Mouse (Mus musculus) MEL (cell line): ENCODE results near the gene Txnrd2. TPM values are rescaled to one million over a fixed set of nuclear protein-coding genes. Genes with fewer than 3 reads are reported as not detected.

Experiments used
- DNase-seq: peaks from one replicate; pipeline ENCODE4 v3.0.0; 2011; ENCODE audit warnings: low read depth, low spot score
- H3K27ac ChIP-seq: 2 replicates; pipeline ENCODE4 v1.5.1; 2012; ENCODE audit warnings: low read depth, mild to moderate bottlenecking, control low read depth, low read length, moderate library complexity; ENCODE audit not compliant: control insufficient read depth
- H3K27me3 ChIP-seq, 2 experiments: fragments of 150-350 bp in 1 of 2; sonication (generic) in 1 of 2; 2 replicates each; pipeline ENCODE4 v1.6.1; 2012; ENCODE audit warnings: low read length in 2 of 2, mild to moderate bottlenecking in 2 of 2, improper control_type of control experiment in 1 of 2, moderate library complexity in 1 of 2; ENCODE audit not compliant: insufficient read depth in 2 of 2, control insufficient read depth in 1 of 2
- H3K36me3 ChIP-seq, 2 experiments: 2 replicates each; pipeline ENCODE4 v1.6.1; 2012 to 2014; ENCODE audit warnings: low read length in 2 of 2, improper control_type of control experiment in 1 of 2, inconsistent platforms in 1 of 2, mild to moderate bottlenecking in 1 of 2; ENCODE audit not compliant: insufficient read depth in 2 of 2, control insufficient read depth in 1 of 2
- H3K4me1 ChIP-seq, 2 experiments: fragments of 150-350 bp in 1 of 2; sonication (generic) in 1 of 2; 2 replicates each; pipeline ENCODE4 v1.6.1; 2012; ENCODE audit warnings: low read length in 2 of 2, improper control_type of control experiment in 1 of 2, mild to moderate bottlenecking in 1 of 2; ENCODE audit not compliant: insufficient read depth in 2 of 2, control insufficient read depth in 1 of 2
- H3K4me3 ChIP-seq, 2 experiments: fragments of 150-350 bp in 1 of 2; sonication (generic) in 1 of 2; 2 replicates each; pipeline ENCODE4 v1.5.1; 2012; ENCODE audit warnings: low read depth in 2 of 2, low read length in 2 of 2, mild to moderate bottlenecking in 2 of 2, moderate library complexity in 2 of 2, control low read depth in 1 of 2, improper control_type of control experiment in 1 of 2; ENCODE audit not compliant: control insufficient read depth in 1 of 2, insufficient read depth in 1 of 2
- H3K79me2 ChIP-seq: 2 replicates; pipeline ENCODE4 v1.6.1; 2012; ENCODE audit warnings: mild to moderate bottlenecking, low read length, moderate library complexity; ENCODE audit not compliant: control insufficient read depth, poor library complexity, insufficient read depth
- H3K9ac ChIP-seq: 2 replicates; pipeline ENCODE4 v1.6.1; 2012; ENCODE audit warnings: low read depth, mild to moderate bottlenecking, control low read depth, low read length, moderate library complexity; ENCODE audit not compliant: control insufficient read depth, poor library complexity, severe bottlenecking
- H3K9me3 ChIP-seq: fragments of 150-350 bp; sonication (generic); replicated peaks from 2 replicates; pipeline ENCODE4 v1.6.1; 2012; ENCODE audit warnings: mild to moderate bottlenecking, low read length, improper control_type of control experiment, moderate library complexity; ENCODE audit not compliant: insufficient read depth
- BHLHE40 ChIP-seq: IDR thresholded peaks from 2 replicates; pipeline ENCODE4 v1.6.1; 2012; ENCODE audit warnings: low read depth, mild to moderate bottlenecking, inconsistent platforms, low read length, improper control_type of control experiment, borderline replicate concordance
- CHD2 ChIP-seq: IDR thresholded peaks from 2 replicates; pipeline ENCODE4 v1.6.1; 2011; ENCODE audit warnings: low read length, improper control_type of control experiment
- E2F4 ChIP-seq: IDR thresholded peaks from 2 replicates; pipeline ENCODE4 v1.6.1; 2011; ENCODE audit warnings: low read depth, low read length, improper control_type of control experiment, borderline replicate concordance
- ELF1 ChIP-seq: IDR thresholded peaks from 2 replicates; pipeline ENCODE4 v1.6.1; 2014; ENCODE audit warnings: low read depth, mild to moderate bottlenecking, inconsistent platforms, low read length, improper control_type of control experiment, moderate library complexity
- EP300 ChIP-seq, 2 experiments: IDR thresholded peaks; 2 replicates each; pipeline ENCODE4 v1.6.1; 2011; ENCODE audit warnings: improper control_type of control experiment in 2 of 2, low read length in 2 of 2, low read depth in 1 of 2, mild to moderate bottlenecking in 1 of 2
- GABPA ChIP-seq: IDR thresholded peaks from 2 replicates; pipeline ENCODE4 v1.6.1; 2012; ENCODE audit warnings: low read depth, mild to moderate bottlenecking, inconsistent platforms, low read length, improper control_type of control experiment, moderate library complexity
- GATA1 ChIP-seq: IDR thresholded peaks from 2 replicates; pipeline ENCODE4 v1.6.1; 2011; ENCODE audit warnings: low read depth, low read length, improper control_type of control experiment
- HCFC1 ChIP-seq: IDR thresholded peaks from 2 replicates; pipeline ENCODE4 v1.6.1; 2012; ENCODE audit warnings: low read depth, mild to moderate bottlenecking, inconsistent platforms, low read length, improper control_type of control experiment, moderate library complexity
- MAFK ChIP-seq: IDR thresholded peaks from 2 replicates; pipeline ENCODE4 v1.6.1; 2011; ENCODE audit warnings: low read depth, mild to moderate bottlenecking, low read length, improper control_type of control experiment, borderline replicate concordance
- MAX ChIP-seq: IDR thresholded peaks from 2 replicates; pipeline ENCODE4 v1.6.1; 2011; ENCODE audit warnings: low read length, improper control_type of control experiment
- MAZ ChIP-seq: IDR thresholded peaks from 2 replicates; pipeline ENCODE4 v1.6.1; 2012; ENCODE audit warnings: low read depth, mild to moderate bottlenecking, inconsistent platforms, low read length, improper control_type of control experiment
- MXI1 ChIP-seq: IDR thresholded peaks from 2 replicates; pipeline ENCODE4 v1.6.1; 2011; ENCODE audit warnings: mild to moderate bottlenecking, low read depth, low read length, improper control_type of control experiment
- MYC ChIP-seq: IDR thresholded peaks from 2 replicates; pipeline ENCODE4 v1.6.1; 2011; ENCODE audit warnings: low read depth, mild to moderate bottlenecking, low read length, improper control_type of control experiment, moderate library complexity
- NELFE ChIP-seq: IDR thresholded peaks from 2 replicates; pipeline ENCODE4 v1.6.1; 2011; ENCODE audit warnings: low read depth, low read length, improper control_type of control experiment
- NRF1 ChIP-seq: IDR thresholded peaks from 2 replicates; pipeline ENCODE4 v1.6.1; 2014; ENCODE audit warnings: low read depth, mild to moderate bottlenecking, inconsistent platforms, low read length, improper control_type of control experiment, moderate library complexity; ENCODE audit not compliant: poor library complexity, insufficient read depth, severe bottlenecking
- POLR2AphosphoS2 ChIP-seq: IDR thresholded peaks from 2 replicates; pipeline ENCODE4 v1.6.1; 2011; ENCODE audit warnings: low read length, improper control_type of control experiment
- POLR2AphosphoS5 ChIP-seq: IDR thresholded peaks from 2 replicates; pipeline ENCODE4 v1.6.1; 2012; ENCODE audit warnings: low read depth, borderline replicate concordance, mild to moderate bottlenecking, inconsistent platforms, low read length, moderate library complexity, mixed read lengths
- RCOR1 ChIP-seq: IDR thresholded peaks from 2 replicates; pipeline ENCODE4 v1.6.1; 2012; ENCODE audit warnings: low read depth, mild to moderate bottlenecking, inconsistent platforms, low read length, improper control_type of control experiment
- SIN3A ChIP-seq: IDR thresholded peaks from 2 replicates; pipeline ENCODE4 v1.6.1; 2012; ENCODE audit warnings: low read length, improper control_type of control experiment, inconsistent platforms
- TAL1 ChIP-seq: IDR thresholded peaks from 2 replicates; pipeline ENCODE4 v1.6.1; 2012; ENCODE audit warnings: mild to moderate bottlenecking, inconsistent platforms, low read length, moderate library complexity, mixed read lengths
- TBP ChIP-seq: IDR thresholded peaks from 2 replicates; pipeline ENCODE4 v1.8.0; 2011; ENCODE audit warnings: low read depth, low read length, improper control_type of control experiment
- TCF12 ChIP-seq: IDR thresholded peaks from 2 replicates; pipeline ENCODE4 v1.6.1; 2014; ENCODE audit warnings: low read depth, mild to moderate bottlenecking, inconsistent platforms, low read length, improper control_type of control experiment, moderate library complexity
- UBTF ChIP-seq: IDR thresholded peaks from 2 replicates; pipeline ENCODE4 v1.6.1; 2012; ENCODE audit warnings: low read depth, mild to moderate bottlenecking, inconsistent platforms, low read length, improper control_type of control experiment, moderate library complexity, borderline replicate concordance; ENCODE audit not compliant: insufficient read depth
- USF1 ChIP-seq: IDR thresholded peaks from 2 replicates; pipeline ENCODE4 v1.6.1; 2014; ENCODE audit warnings: low read depth, mild to moderate bottlenecking, inconsistent platforms, low read length, improper control_type of control experiment, moderate library complexity
- USF2 ChIP-seq, 2 experiments: IDR thresholded peaks; 2 replicates each; pipeline ENCODE4 v1.6.1; 2011 to 2012; ENCODE audit warnings: improper control_type of control experiment in 2 of 2, low read length in 2 of 2, borderline replicate concordance in 1 of 2, inconsistent platforms in 1 of 2, low read depth in 1 of 2, mild to moderate bottlenecking in 1 of 2; ENCODE audit not compliant: insufficient read depth in 1 of 2
- ZC3H11A ChIP-seq: IDR thresholded peaks from 2 replicates; pipeline ENCODE4 v1.6.1; 2012; ENCODE audit warnings: low read depth, mild to moderate bottlenecking, inconsistent platforms, low read length, improper control_type of control experiment
- ZMIZ1 ChIP-seq: IDR thresholded peaks from 2 replicates; pipeline ENCODE4 v1.6.1; 2012; ENCODE audit warnings: low read depth, mild to moderate bottlenecking, inconsistent platforms, low read length, improper control_type of control experiment, moderate library complexity
- polyA plus RNA-seq, 2 experiments: library from polyadenylated mRNA; stranded (reverse) in 1 of 2; unstranded in 1 of 2; fragments of >175 nt in 1 of 2; fragments of >200 nt in 1 of 2; gene quantifications; 2 replicates each; pipeline versions ENCODE4 v1.2.1 to v1.2.4; 2012; ENCODE audit warnings: low replicate concordance in 2 of 2, low read depth in 1 of 2; ENCODE audit not compliant: insufficient read length in 2 of 2, insufficient read depth in 1 of 2, missing spikeins in 1 of 2
- total RNA-seq: library from RNA; depleted of rRNA; stranded (reverse); fragments of 300-350 nt; gene quantifications from 2 replicates; pipeline ENCODE4 v1.2.3, GENCODE M21; 2012

Gene Txnrd2
- total and polyA plus RNA-seq, 3 experiments, result 31.2 to 46.8 TPM; not detected in 1

GRCm38 (mm10) chr16:18418756-18419602 lies 7.2 kb upstream of the Txnrd2 start:
- no peaks in the 10 kb centered on the region; the same call in 1 of the 2 replicates for H3K79me2 ChIP-seq
- H3K36me3 ChIP-seq, result peaks cover 2 to 22% of the 10 kb centered on the region in 2 experiments
- H3K9me3 ChIP-seq, result no peaks in the 10 kb centered on the region
- no peak overlapping the region for H3K9ac ChIP-seq
- H3K27ac ChIP-seq, result peak overlapping the region; percentile 58
- TF ChIP-seq ZMIZ1, result no peak
- TF ChIP-seq USF2 (IDR thresholded peaks at IDR 0.05; ENCODE audit: borderline replicate concordance in 1 of 2, insufficient read depth in 1 of 2, low read depth in 1 of 2, low read length in 2 of 2), result no peak
- 0 out of 4 replicates have a peak, but pooled peaks of 1 of the 2 experiments have one; percentile 4 for TF ChIP-seq EP300 (IDR thresholded peaks at IDR 0.05; ENCODE audit: low read depth in 1 of 2, low read length in 2 of 2)
- TF ChIP-seq TCF12, result 0 out of 2 replicates have a peak, but pooled peaks have one; percentile 22
- 0 out of 2 replicates have a peak, but pooled peaks have one; percentile 21 for TF ChIP-seq MYC
- no peak for TF ChIP-seq ELF1
- TF ChIP-seq USF1, result no peak
- 0 out of 2 replicates have a peak, but pooled peaks have one; percentile 35 for TF ChIP-seq MXI1
- no peak for TF ChIP-seq POLR2AphosphoS5
- peak; percentile 47; the same call in 1 of the 2 replicates for TF ChIP-seq TAL1
- peaks cover 18 to 21% of the 10 kb centered on the region in 2 experiments for H3K4me1 ChIP-seq
- no peaks in the 10 kb centered on the region for H3K27me3 ChIP-seq
- peak; percentile 48 for DNase-seq
- H3K4me3 ChIP-seq, result no peak overlapping the region

- Histone ChIP-seq H3K4me3 (no peak overlapping the region), H3K36me3 (peaks cover 0 to 22% of the 10 kb centered on the region in 2 experiments), H3K79me2 (peaks cover 2% of the 10 kb centered on the region; the same call in 1 of the 2 replicates), H3K27ac (peak overlapping the region; percentile 58), H3K4me1 (peaks cover 18 to 21% of the 10 kb centered on the region in 2 experiments), H3K27me3 (no peaks in the 10 kb centered on the region), H3K9me3 (no peaks in the 10 kb centered on the region), H3K9ac (no peak overlapping the region)
- DNase-seq, result peak; percentile 67
- TF ChIP-seq ZC3H11A, result no peak
- peak in 1 of 2 experiments; percentile 35; a peak in 1 of 4 replicates for TF ChIP-seq EP300 (IDR thresholded peaks at IDR 0.05; ENCODE audit: low read depth in 1 of 2, low read length in 2 of 2)
- peak; percentile 67 for TF ChIP-seq GATA1
- no peak for TF ChIP-seq SIN3A
- TF ChIP-seq CHD2, result no peak
- no peak for TF ChIP-seq MAFK
- TF ChIP-seq BHLHE40, result no peak
- no peak for TF ChIP-seq USF1
- no peak for TF ChIP-seq USF2 (IDR thresholded peaks at IDR 0.05; ENCODE audit: borderline replicate concordance in 1 of 2, insufficient read depth in 1 of 2, low read depth in 1 of 2, low read length in 2 of 2)
- TF ChIP-seq MAZ, result no peak
- TF ChIP-seq ELF1, result no peak
- peak; percentile 63; the same call in 1 of the 2 replicates for TF ChIP-seq TCF12
- TF ChIP-seq RCOR1, result no peak
- TF ChIP-seq MXI1, result no peak
- no peak for TF ChIP-seq NRF1
- TF ChIP-seq NELFE, result no peak
- TF ChIP-seq MYC, result 0 out of 2 replicates have a peak, but pooled peaks have one; percentile 3
- TF ChIP-seq MAX, result no peak
- no peak for TF ChIP-seq TBP
- TF ChIP-seq POLR2AphosphoS2, result no peak
- no peak for TF ChIP-seq UBTF
- TF ChIP-seq HCFC1, result no peak
- TF ChIP-seq E2F4, result no peak
- TF ChIP-seq GABPA, result no peak
Observed at GRCm38 (mm10) chr16:18419603-18420026, 6.6 kb upstream of the Txnrd2 start.
